Mouse (Mus musculus) liver, embryonic 13.5 days (tissue): ENCODE data around the gene Prkar1b. TPM values are rescaled to one million over a fixed set of nuclear protein-coding genes. Genes with fewer than 3 reads are reported as not detected.
A peak's percentile ranks its signal among the peaks of the same experiment; 100 is the strongest.

Experiments used
- ATAC-seq: fragments of 200-750 bp; cut with Nextera tagmentation; 2 replicates; pipeline ENCODE4 v1.8.0; 2017; ENCODE audit warnings: low read depth, mild to moderate bottlenecking, moderate number of reproducible peaks, moderate library complexity
- DNase-seq: peaks from one replicate; pipeline ENCODE4 v3.0.0; 2022
- H3K27ac ChIP-seq: fragments of 300-500 bp; sonication (generic); 2 replicates; pipeline ENCODE4 v1.5.1; 2015; ENCODE audit warnings: moderate library complexity, mild to moderate bottlenecking, inconsistent platforms
- H3K27me3 ChIP-seq: fragments of 300-500 bp; sonication (generic); 2 replicates; pipeline ENCODE4 v1.6.1; 2015; ENCODE audit warnings: mild to moderate bottlenecking, inconsistent platforms
- H3K36me3 ChIP-seq: fragments of 300-500 bp; sonication (generic); 2 replicates; pipeline ENCODE4 v1.6.1; 2015; ENCODE audit warnings: mild to moderate bottlenecking, inconsistent platforms
- H3K4me1 ChIP-seq: fragments of 300-500 bp; sonication (generic); replicated peaks from 2 replicates; pipeline ENCODE4 v1.6.1; 2015; ENCODE audit warnings: inconsistent platforms
- H3K4me2 ChIP-seq: fragments of 300-500 bp; sonication (generic); 2 replicates; pipeline ENCODE4 v1.6.1; 2015; ENCODE audit warnings: inconsistent platforms, mild to moderate bottlenecking, moderate library complexity
- H3K4me3 ChIP-seq: fragments of 300-500 bp; sonication (generic); replicated peaks from 2 replicates; pipeline ENCODE4 v1.5.1; 2015; ENCODE audit warnings: mild to moderate bottlenecking, inconsistent platforms
- H3K9ac ChIP-seq: fragments of 300-500 bp; sonication (generic); 2 replicates; pipeline ENCODE4 v1.6.1; 2015; ENCODE audit warnings: mild to moderate bottlenecking, inconsistent platforms
- H3K9me3 ChIP-seq: fragments of 300-500 bp; sonication (generic); replicated peaks from 2 replicates; pipeline ENCODE4 v1.6.1; 2016; ENCODE audit warnings: inconsistent platforms
- WGBS: fragments of 180-500 bp; shearing (Covaris S2); methylation state at CpG from one replicate; pipeline ENCODE4 v1.1.7; 2015; ENCODE audit not compliant: insufficient replicate concordance; 5-methylcytosine and 5-hydroxymethylcytosine counted together
- polyA plus RNA-seq: library from polyadenylated mRNA; unstranded; fragments of >200 nt; fragmentation: Nextera tagmentation; extraction: Ambion mirVana; gene quantifications from 2 replicates; pipeline ENCODE4 v1.2.1, GENCODE M21; 2015

Gene Prkar1b
- polyA plus RNA-seq, 1 experiment from 2014 or later: 2.6 TPM

- no peak overlapping the region for H3K4me2 ChIP-seq
- no peaks in the 10 kb centered on the region for H3K9me3 ChIP-seq
- DNase-seq (no peak), ATAC-seq (0 out of 2 replicates have a peak, but pooled peaks have one; percentile 41)
- 51% methylated on average over 6 of the region's 6 CpGs for WGBS
- no peak overlapping the region for H3K27ac ChIP-seq
- H3K4me3 ChIP-seq: no peak overlapping the region
- H3K27me3 ChIP-seq: no peaks in the 10 kb centered on the region
- peaks cover 10% of the 10 kb centered on the region for H3K4me1 ChIP-seq
- no peaks in the 10 kb centered on the region for H3K36me3 ChIP-seq
- no peak overlapping the region for H3K9ac ChIP-seq
These were observed 129.2 kb downstream of the Prkar1b start for GRCm38 (mm10) chr5:139020595-139020994.

GRCm38 (mm10) chr5:139017371-139018124 is 132.3 kb downstream of the Prkar1b start:
- Histone ChIP-seq H3K4me1 (peaks cover 10% of the 10 kb centered on the region), H3K9ac (no peak overlapping the region), H3K27me3 (no peaks in the 10 kb centered on the region), H3K4me3 (no peak overlapping the region), H3K9me3 (no peaks in the 10 kb centered on the region), H3K27ac (no peak overlapping the region; the same call in 1 of the 2 replicates), H3K36me3 (no peaks in the 10 kb centered on the region), H3K4me2 (no peak overlapping the region)
- 60% methylated on average over 15 of the region's 15 CpGs for WGBS
- ATAC-seq (peak; percentile 25; the same call in 1 of the 2 replicates), DNase-seq (no peak)

DNA sequence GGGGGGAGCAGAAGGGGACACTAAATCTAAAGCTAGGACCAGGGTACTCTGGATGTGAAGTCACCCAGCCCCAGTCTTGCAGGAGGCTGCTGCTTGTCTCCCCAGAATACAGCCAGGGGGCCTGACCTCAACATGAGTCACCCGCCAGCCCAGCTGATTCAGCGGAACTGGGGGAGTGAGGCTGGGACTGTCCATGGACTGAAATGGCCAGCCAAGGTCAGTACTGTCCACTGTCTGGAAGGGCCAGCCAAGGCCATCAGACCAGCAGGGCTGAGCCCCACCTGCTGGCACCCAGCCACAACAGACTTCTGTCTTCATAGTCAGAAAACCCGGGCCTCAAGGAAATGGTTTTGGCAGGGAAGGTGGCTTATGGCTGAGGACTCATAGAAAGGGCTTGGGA is 134.7 kb downstream of the Prkar1b start:
- Histone ChIP-seq H3K9me3 (no peaks in the 10 kb centered on the region), H3K9ac (no peak overlapping the region), H3K27me3 (no peaks in the 10 kb centered on the region), H3K4me2 (no peak overlapping the region), H3K36me3 (no peaks in the 10 kb centered on the region), H3K4me1 (peaks cover 10% of the 10 kb centered on the region), H3K4me3 (no peak overlapping the region), H3K27ac (no peak overlapping the region)
- peak; percentile 45 for ATAC-seq
- no peak for DNase-seq
- WGBS: 53% methylated on average over 3 of the region's 3 CpGs

DNA sequence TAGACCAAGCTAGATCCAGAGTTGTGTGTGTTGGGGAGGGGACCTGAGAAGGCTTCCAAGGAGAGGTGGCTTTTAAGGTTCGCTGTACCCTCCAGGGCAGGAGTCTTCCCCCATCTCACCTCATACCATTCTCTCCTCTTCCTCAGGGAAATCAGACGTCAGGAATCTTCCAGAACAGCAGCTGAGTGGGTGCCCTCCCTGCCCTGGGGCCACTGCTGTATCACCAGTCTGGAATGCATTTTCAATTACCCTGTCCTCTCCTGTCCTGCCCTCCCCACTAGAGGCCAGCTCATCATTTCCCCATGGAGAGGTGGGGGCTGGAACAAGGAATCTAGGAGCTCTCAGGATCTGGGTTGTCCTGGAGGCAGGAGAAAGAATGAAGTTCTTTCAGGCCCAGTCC is 139.2 kb downstream of the Prkar1b start:
- no peaks in the 10 kb centered on the region for H3K4me1 ChIP-seq
- H3K4me2 ChIP-seq: no peak overlapping the region
- ATAC-seq (no peak), DNase-seq (no peak)
- no peaks in the 10 kb centered on the region for H3K27me3 ChIP-seq
- H3K9ac ChIP-seq: no peak overlapping the region
- no peak overlapping the region for H3K27ac ChIP-seq
- no peaks in the 10 kb centered on the region for H3K9me3 ChIP-seq
- H3K36me3 ChIP-seq: no peaks in the 10 kb centered on the region
- WGBS: 60% methylated on average over 2 of the region's 2 CpGs
- H3K4me3 ChIP-seq: no peak overlapping the region

DNA sequence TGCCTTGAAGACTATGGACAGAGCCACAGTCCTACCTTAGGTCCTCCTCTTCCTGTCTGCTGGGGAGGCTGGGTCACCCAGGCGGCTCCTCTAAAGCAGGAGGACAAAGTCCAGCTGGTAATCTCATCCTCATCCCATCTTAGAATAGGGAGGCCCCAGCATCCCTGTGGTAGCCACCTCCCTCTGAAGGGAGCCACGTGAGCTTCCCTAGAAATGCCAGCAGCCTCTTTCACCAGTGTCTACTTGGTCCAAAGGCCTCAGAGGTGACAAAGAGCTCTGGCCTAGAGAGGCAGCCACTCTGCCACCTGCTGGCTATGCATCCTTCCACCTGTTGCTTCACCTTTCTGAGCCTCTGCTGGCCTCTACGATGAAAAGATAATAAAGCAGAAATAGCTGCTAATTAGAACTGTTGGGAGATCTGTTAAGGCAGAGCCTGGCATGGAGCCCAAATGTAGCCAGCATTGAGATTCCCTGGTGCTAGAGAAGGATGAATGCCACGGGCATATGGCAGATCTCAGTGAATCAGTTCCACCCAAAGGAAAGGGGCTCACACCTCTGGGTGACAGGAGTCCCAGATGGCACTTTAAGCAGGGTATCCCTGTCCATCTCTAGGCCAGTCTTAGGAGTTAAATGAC is 142.5 kb downstream of the Prkar1b start:
- DNase-seq: no peak
- Histone ChIP-seq H3K27ac (no peak overlapping the region), H3K9me3 (no peaks in the 10 kb centered on the region), H3K4me2 (no peak overlapping the region), H3K4me3 (no peak overlapping the region), H3K9ac (no peak overlapping the region), H3K36me3 (no peaks in the 10 kb centered on the region), H3K4me1 (no peaks in the 10 kb centered on the region), H3K27me3 (no peaks in the 10 kb centered on the region)
- WGBS: 39% methylated on average over 4 of the region's 4 CpGs
- no peak for ATAC-seq

GRCm38 (mm10) chr5:139004588-139004987 is 145.2 kb downstream of the Prkar1b start:
- Histone ChIP-seq H3K27me3 (peaks cover 24% of the 10 kb centered on the region), H3K4me2 (no peak overlapping the region), H3K36me3 (no peaks in the 10 kb centered on the region), H3K4me3 (no peak overlapping the region), H3K9ac (no peak overlapping the region), H3K4me1 (no peaks in the 10 kb centered on the region), H3K9me3 (no peaks in the 10 kb centered on the region), H3K27ac (no peak overlapping the region)
- WGBS: 62% methylated on average over 6 of the region's 6 CpGs
- DNase-seq (no peak), ATAC-seq (no peak)

GRCm38 (mm10) chr5:138999716-139000115 is 150.1 kb downstream of the Prkar1b start:
- ATAC-seq: no peak
- H3K27me3 ChIP-seq: peaks cover 73% of the 10 kb centered on the region
- WGBS: 53% methylated on average over 7 of the region's 7 CpGs

DNA sequence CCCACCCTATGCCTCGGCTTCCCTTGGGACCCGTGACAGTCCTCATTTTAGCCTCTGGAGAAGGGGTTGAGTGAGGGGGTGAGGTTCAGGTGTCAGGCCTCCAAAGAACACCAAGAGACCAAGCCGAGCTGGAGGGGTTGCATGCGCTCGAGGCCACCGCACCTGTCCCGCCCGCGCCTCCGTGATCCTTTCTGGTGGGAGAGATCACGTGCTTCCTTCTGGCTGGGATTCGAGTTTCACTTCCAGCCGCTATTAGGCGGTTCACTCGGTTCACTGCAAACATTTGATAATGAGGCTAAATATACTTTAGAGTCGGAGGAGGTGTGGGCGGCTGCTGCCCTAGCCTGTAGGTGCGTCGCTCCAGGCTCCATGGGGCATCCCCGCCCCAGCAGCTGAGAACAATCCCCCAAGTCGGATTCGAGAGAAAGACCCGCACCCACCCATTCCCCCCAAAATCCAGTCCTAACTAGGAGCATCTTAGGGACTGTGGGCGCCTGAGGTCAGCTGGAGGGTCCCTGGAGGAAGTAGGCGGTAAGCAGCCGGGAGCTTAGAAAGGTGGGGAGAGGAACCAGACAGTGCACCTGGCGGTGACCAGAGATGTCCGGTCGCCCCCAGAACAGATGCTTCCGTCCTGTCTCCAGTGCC is 151.7 kb downstream of the Prkar1b start:
- Histone ChIP-seq H3K9me3 (no peaks in the 10 kb centered on the region), H3K9ac (no peak overlapping the region), H3K4me2 (peak overlapping the region; percentile 44), H3K27me3 (peaks cover 90% of the 10 kb centered on the region), H3K4me1 (peaks cover 32% of the 10 kb centered on the region), H3K36me3 (no peaks in the 10 kb centered on the region), H3K4me3 (peak overlapping the region; percentile 32), H3K27ac (no peak overlapping the region)
- 3% methylated on average over 30 of the region's 30 CpGs for WGBS
- DNase-seq: no peak
- ATAC-seq: no peak

More at GRCm38 (mm10) chr5:138999716-139000115, 150.1 kb downstream of the Prkar1b start:
- Histone ChIP-seq H3K4me2 (no peak overlapping the region), H3K4me3 (no peak overlapping the region), H3K36me3 (no peaks in the 10 kb centered on the region), H3K9ac (no peak overlapping the region), H3K27ac (no peak overlapping the region), H3K9me3 (no peaks in the 10 kb centered on the region), H3K4me1 (peaks cover 21% of the 10 kb centered on the region)
- no peak for DNase-seq

DNA sequence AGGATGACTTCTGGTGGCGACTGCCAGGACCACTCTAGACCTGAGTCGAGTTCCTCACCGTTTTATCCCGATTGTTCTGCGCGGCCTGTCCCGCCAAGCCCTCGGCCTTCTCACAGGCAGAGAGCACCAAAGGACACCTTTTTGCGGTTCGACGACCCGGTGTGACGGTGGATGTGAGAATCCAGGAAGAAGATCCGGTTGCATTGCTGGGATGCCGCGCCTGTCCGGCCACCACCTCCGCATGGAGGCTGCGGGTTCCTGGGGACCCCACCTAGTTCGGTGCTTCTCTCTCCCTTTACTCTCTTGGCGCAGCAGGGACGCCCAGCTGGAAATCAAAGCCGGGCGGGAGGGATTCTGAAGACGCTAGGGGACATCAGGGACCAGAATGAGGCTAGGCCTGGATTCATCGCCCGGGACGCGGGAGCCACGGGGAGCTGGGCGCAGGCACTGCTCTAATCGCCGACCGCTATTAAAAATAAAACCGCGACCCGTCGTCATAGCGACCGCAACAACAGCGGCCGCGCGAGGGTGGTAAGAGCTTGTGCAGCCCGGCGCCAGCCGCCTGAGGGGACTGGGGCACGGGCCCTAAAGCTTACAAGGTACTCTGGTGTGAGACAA is 152.5 kb downstream of the Prkar1b start, which contains the start of gene Pdgfa:
Gene Pdgfa (minus strand): TSS at position 200 of the 618 bp plus-strand sequence.
- no peak within 1 kb of the TSS for H3K9ac ChIP-seq
- H3K9me3 ChIP-seq: no peaks in the 10 kb centered on the region
- peak within 1 kb of the TSS; percentile 69 for H3K4me2 ChIP-seq
- 1% methylated on average over 48 of the region's 48 CpGs for WGBS
- peak within 1 kb of the TSS; percentile 58 for H3K4me3 ChIP-seq
- H3K27ac ChIP-seq: no peak within 1 kb of the TSS
- no peak for DNase-seq
- ATAC-seq: no peak
- H3K27me3 ChIP-seq: peaks cover 98% of the 10 kb centered on the region
- no peaks in the 10 kb centered on the region for H3K36me3 ChIP-seq
- H3K4me1 ChIP-seq: peaks cover 37% of the 10 kb centered on the region

GRCm38 (mm10) chr5:138996322-138997073 is 153.3 kb downstream of the Prkar1b start:
- no peak for ATAC-seq
- Histone ChIP-seq H3K27ac (no peak overlapping the region), H3K9ac (no peak overlapping the region), H3K9me3 (no peaks in the 10 kb centered on the region), H3K27me3 (peaks cover 99% of the 10 kb centered on the region), H3K4me3 (peak overlapping the region; percentile 58), H3K4me1 (peaks cover 37% of the 10 kb centered on the region), H3K36me3 (no peaks in the 10 kb centered on the region), H3K4me2 (peak overlapping the region; percentile 69)
- no peak for DNase-seq
- WGBS: 4% methylated on average over 24 of the region's 24 CpGs
